Mouse (Mus musculus) bone marrow, adult 2 months (tissue): ENCODE measurements at regions not wholly inside any gene's neighbourhood (a gene's known extent, or its start where the extent isn't known, plus 50 kb on each side); places are given as distances from the start of the nearest gene placed in this dataset.

Experiments used
- CTCF ChIP-seq: fragments of 200-500 bp; IDR thresholded peaks from 2 replicates; pipeline ENCODE4 v1.5.1; 2011; ENCODE audit warnings: low read length, control low read depth; ENCODE audit not compliant: control insufficient read depth, insufficient read depth
- POLR2A ChIP-seq: fragments of 200-500 bp; IDR thresholded peaks from 2 replicates; pipeline ENCODE4 v1.6.1; 2011; ENCODE audit warnings: low read depth, mild to moderate bottlenecking, control low read depth, low read length, borderline replicate concordance; ENCODE audit not compliant: control insufficient read depth

DNA sequence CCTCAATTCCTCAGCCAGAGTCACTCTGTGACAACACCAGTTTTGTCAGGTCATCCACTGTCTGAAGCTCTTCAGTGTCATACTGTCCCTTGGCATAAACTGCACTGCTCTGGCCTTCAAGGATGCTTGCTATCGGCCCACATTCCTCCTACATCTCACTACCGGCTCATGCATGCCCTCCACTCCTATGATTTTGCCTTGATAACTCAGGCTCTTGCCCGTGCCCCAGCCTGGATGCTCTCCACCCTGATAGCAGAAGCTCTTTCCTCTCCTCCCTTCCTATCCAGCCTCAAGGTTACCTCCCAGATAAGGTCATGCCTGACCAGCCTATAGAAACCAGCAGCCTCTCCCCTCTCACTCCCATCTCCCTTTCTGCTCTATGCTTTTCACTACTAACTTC lies 74.8 kb downstream of the Sox4 start:
- no peak for TF ChIP-seq POLR2A
- no peak for TF ChIP-seq CTCF
